Mouse (Mus musculus) embryo, embryonic 11.5 days (tissue): ENCODE results near the gene Zfp316.

Source experiments
- DNase-seq: peaks from one replicate; pipeline ENCODE4 v3.0.0-alpha.2; 2012; ENCODE audit warnings: low read depth, low spot score

Zfp316 gene

GRCm38 (mm10) chr5:143269363-143270150 is at the start of gene Zfp316:
TSS of gene Zfp316 (minus strand) at chr5:143270022.
- DNase-seq: no peak

- DNase-seq: no peak
These were observed 47.4 kb upstream of the Zfp316 start for GRCm38 (mm10) chr5:143317288-143317610.

DNA sequence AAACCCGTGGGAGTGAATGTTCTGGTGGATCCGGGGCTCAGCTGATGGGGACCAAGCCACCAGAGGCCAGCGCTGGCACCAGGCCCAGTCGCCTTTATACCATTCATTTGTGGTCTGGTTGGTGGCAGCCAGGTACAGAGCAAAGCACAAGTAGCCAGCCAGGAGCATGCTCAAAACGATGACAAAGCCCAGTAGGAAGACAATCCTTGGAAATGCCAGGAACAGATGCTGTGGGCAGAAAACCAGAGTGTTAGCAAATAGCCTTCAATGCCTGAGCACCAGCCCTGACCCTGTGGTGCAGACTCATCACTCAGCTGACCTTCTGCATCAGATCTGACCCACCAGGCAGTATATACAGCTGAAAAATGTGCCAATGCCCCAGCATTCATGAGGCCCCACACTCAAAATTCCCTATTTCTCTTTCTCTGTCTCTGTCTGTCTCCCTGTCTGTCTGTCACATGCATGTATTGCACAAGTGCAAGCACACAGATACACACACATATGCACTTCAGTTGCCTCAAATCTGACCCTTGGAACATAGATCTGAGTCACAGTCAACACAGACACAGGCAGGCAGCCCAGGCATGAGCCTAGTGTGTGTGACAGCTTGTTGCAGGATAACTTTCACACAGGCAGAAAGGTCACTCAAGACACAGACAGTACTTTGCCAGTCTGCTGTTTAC is 46.9 kb upstream of the Zfp316 start:
- DNase-seq: no peak

- DNase-seq: no peak
These were observed 45.7 kb upstream of the Zfp316 start for GRCm38 (mm10) chr5:143315514-143315888.

GRCm38 (mm10) chr5:143314730-143315513 is 45.1 kb upstream of the Zfp316 start, which contains the start of gene E130309D02Rik:
TSS of gene E130309D02Rik (minus strand) at chr5:143315360.
- DNase-seq: peak; percentile 77

DNA sequence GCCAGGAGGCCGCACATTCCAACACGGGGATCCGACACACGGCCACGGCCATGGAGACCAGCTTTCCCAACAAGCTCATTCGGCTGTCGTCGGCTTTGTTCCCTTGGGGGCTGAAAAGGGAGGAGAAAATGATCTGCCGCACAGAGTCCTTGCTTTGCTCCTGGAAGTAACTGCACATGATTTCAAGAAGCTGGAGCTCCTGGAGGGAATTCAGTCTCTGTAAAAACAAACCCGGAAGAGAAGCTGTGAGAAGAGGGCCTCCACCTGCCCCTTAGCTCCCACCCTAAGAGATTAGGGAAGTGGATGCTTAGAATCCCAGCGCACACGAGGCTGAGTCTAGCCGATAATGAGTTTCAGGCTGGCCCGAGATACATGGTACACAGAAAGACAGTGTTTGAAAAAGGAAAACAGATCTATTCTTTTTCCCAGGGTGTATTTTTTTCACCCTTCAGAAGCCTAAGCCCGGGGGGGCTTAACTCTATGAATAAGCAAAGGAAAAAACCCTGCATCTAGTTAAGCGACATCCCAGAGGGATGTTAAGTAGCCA is 44.4 kb upstream of the Zfp316 start:
- no peak for DNase-seq

- peak; percentile 54 for DNase-seq
These were observed 42.1 kb upstream of the Zfp316 start for GRCm38 (mm10) chr5:143311886-143312285.

DNA sequence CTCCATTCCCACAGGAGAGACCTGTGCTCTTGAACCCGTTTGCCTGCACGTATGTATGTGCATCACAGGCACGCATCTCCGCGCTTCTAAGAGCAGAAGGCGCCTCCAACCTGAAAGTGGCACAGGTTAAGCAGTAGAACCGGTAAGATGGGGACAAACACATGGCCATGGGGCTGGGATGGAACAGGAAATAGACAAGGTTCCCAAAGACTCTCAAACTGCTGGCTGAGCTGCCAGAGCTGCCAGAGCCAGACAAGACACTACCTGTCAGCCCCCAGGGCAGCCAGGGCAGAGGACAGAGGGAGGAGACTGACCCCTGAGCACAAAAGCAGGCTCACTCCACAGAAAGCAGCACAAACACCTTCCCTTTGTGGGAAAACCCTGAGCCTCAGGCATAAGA is 40.1 kb upstream of the Zfp316 start:
- no peak for DNase-seq

DNA sequence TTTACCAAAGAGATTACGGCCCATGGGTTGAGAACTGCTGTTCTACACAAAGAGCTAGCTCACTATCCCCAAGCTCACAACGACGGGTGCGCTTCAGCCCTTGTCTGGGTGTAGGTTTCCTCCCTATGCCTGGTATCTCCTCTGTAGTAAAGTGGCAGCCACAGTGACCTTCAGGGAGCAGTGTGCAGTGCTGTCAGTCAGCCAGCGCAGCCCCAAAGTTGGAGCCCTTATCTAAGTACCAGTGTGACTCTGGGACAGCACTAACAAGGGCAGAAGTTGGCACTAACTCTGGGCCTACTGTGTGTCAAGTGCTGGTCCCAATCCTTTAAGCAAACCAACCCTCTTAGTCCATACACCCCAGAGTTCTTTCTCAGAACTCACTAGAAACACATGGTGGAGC is 39.0 kb upstream of the Zfp316 start:
- DNase-seq: no peak

- DNase-seq: no peak
These were observed 34.4 kb upstream of the Zfp316 start for GRCm38 (mm10) chr5:143304251-143304650.

GRCm38 (mm10) chr5:143301296-143301695 is 31.5 kb upstream of the Zfp316 start:
- DNase-seq: no peak

DNA sequence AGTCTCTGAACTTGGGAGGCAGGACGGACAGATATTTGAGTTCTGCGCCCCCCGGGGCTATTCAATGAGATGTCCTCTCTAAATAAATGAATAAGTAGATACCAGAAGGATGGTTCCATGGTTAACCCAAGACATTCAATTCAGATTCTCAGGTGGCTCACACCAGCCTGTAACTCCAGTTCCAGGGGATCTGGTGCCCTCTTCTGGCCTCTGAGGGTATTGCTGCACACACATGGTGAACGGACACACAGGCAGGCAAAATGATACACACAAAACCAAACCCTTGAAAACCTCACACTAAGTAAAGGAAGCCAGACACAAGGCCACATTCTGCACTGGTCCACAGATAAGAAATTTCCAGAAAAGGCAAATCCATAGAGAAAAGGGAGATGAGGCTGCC is 29.9 kb upstream of the Zfp316 start:
- no peak for DNase-seq

DNA sequence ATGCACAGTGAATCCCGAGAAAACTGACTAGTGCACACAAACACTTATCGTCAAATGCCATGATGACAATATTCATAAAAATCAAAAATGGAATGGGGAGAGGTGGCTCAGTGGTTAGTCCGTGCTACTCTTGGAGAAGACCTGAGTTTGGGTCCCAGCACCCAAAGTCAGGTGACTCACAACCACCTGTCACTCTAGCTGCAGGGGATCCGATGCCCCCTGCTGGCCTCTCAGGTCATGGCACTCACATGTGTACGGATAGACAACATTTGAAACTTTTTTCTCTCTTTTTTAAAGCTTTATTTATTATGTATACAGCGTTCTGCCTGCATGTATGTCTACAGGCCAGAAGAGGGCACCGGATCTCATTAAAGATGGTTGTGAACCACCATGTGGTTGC is 28.6 kb upstream of the Zfp316 start:
- no peak for DNase-seq

DNA sequence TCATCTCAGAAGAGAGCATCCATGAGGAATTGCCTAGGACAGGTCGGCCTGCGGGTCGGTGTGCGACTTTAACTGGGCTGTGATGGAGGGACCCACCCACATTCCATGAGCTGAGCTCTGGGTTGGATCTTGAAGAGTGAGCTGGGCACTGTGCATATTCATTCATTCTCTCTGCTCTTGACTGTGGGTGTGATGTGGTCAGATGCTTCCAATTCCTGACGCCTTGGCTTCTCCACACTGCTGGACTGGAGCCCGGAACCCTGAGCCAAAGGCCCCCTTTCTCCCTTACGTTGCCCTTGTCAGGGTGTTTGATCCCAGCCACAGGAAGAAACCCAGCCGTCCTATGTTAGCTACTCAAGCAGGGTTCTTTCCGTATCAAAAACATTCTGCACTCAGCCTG is 28.2 kb upstream of the Zfp316 start:
- DNase-seq: no peak

DNA sequence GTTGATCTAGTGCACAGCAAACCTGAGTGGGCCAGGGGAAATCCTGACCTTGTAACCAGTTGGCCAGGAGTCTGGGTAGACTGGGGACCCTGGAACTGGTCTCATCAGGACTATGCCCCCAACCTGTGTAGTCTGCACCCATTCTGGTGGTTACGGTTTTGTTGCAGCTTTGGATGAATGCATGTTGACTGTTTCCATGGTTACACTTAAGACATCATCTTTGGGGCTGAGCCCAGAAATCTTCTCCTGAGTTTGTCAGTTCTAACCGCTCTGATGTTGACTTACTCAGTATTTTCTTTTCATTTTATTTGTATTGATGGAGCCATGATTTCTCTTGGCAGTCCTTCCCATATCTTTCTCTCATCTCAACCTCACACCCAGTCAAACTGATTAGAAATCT is 25.5 kb upstream of the Zfp316 start:
- DNase-seq: no peak

DNA sequence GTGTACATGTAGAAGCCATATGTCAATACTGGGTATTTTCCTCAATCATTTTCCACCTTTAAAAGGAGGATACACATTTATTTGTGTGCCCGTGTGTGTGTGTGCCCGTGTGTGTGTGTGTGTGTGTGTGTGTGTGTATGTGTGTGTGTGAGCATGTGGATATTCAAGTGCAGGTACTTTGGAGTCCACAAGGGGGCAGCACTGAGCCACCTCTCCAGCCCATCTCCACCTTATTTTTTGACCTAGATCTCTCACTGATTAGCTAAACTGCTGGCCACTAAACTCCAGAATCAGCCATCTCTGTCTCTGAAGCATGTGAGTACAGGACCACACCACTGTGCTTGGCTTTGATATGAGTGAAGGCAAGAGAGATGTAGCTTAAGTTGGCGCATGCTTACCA is 25.0 kb upstream of the Zfp316 start:
- no peak for DNase-seq

- DNase-seq: no peak
These were observed 23.6 kb upstream of the Zfp316 start, which contains the start of gene Zfp853 for GRCm38 (mm10) chr5:143293404-143293803. TSS of gene Zfp853 (minus strand) at chr5:143293623.

DNA sequence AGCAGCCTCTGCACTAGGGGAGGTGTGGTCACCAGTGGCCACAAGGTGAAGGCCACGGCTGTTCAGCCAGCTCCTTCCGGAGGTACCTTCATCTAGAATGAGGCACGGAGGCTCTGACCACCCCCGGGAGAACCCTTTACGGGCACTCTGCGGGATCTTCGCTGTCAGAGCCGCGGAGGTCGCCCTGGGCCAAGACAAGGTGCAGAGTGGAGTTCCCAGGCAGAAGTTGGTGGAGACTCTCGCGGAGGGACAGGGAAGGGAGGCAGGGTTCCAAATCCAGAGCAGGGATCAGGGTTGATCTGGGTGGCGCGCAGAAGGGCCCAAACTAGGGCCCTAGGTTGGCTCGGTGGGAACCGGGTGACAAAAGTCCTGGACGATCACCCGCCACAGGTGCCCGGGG is 23.1 kb upstream of the Zfp316 start:
- DNase-seq: no peak

DNA sequence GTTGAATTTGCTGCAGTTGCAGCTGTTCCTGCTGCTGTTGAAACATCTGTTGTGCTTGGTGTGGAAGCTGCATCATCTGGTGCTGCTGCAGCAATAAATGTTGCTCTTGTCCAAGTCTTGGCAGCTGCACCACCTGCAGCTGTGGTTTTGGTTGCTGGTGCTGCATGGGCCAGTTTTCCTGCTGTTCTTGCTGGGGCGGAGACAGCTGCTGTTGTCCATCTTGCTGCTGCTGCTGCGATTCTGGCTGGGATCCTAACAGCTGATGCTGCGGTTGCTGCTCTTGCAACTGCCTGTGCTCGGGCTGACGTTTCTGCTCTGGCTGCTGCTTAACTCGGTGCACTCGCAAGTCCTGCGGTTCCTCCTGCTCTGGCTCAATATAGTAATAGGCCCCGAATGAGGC is 19.5 kb upstream of the Zfp316 start:
- no peak for DNase-seq

GRCm38 (mm10) chr5:143288378-143288911 is 18.6 kb upstream of the Zfp316 start:
- DNase-seq: no peak

DNA sequence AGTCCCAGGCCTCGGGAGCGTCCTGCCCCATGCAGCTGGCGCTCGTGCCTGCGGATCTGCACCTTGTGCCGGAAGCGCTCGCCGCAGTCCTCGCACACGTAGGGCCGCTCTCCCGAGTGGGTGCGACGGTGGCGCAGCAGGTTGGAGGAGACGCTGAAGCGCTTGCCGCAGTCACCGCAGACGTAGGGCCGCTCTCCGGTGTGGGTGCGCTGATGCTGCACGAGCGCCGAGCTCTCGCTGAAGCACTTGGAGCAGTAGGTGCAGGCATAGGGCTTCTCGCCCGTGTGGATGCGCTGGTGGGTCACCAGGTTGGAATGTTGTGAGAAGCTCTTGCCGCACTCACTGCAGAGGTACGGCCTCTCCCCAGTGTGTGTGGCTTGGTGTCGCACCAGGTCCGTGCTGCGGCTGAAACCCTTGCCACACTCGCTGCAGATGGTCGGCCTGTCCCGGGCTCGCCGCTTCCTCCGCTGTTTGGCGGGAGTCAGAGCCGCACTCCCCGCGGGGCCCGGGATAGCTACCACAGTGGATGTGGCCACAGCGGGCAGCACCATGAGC is 18.0 kb upstream of the Zfp316 start:
- DNase-seq: no peak

DNA sequence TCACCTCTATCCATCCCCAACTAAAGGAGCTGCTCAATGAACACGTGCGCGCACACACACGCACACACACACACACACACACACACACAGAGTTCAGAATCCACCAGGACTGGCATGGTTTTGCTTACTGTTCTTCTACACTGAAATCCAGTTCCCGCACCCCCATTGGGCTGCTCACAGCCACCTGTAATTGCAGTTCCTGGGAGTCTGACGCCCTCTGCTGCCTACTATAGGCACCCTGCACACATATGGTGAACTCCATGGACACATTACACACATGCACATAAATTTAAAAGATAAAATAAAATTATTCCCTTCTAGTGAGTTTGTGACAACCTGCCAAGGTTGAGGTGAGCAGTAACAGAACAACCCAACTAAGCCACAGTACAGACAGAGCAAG is 14.9 kb upstream of the Zfp316 start:
- DNase-seq: no peak
